Mouse (Mus musculus): ENCODE measurements around the gene Msi2.

Msi2 gene

GRCm38 (mm10) chr11:88613008-88613407 is 105.3 kb downstream of the Msi2 start:
- peak; percentile 25 to 62 for DNase-seq

GRCm38 (mm10) chr11:88612141-88612540 is 106.2 kb downstream of the Msi2 start:
- peak in 1 of 2 experiments; percentile 24 for DNase-seq

- no peak for DNase-seq
Observed at GRCm38 (mm10) chr11:88610809-88611208, 107.5 kb downstream of the Msi2 start.

GRCm38 (mm10) chr11:88610112-88610511 is 108.2 kb downstream of the Msi2 start:
- DNase-seq, result no peak

- DNase-seq, result no peak
Observed at GRCm38 (mm10) chr11:88608584-88608983, 109.7 kb downstream of the Msi2 start.

- no peak for DNase-seq
Observed at GRCm38 (mm10) chr11:88607725-88608383, 110.5 kb downstream of the Msi2 start.

- no peak for DNase-seq
Observed at GRCm38 (mm10) chr11:88605771-88606170, 112.5 kb downstream of the Msi2 start.

GRCm38 (mm10) chr11:88605098-88605525 is 113.2 kb downstream of the Msi2 start:
- peak in 1 of 2 experiments; percentile 67 for DNase-seq

- no peak for DNase-seq
Observed at GRCm38 (mm10) chr11:88604635-88605034, 113.7 kb downstream of the Msi2 start.

- no peak for DNase-seq
Observed at GRCm38 (mm10) chr11:88603366-88603765, 114.9 kb downstream of the Msi2 start.

- DNase-seq, result no peak
Observed at GRCm38 (mm10) chr11:88602471-88603120, 115.7 kb downstream of the Msi2 start.

GRCm38 (mm10) chr11:88600194-88600593 is 118.1 kb downstream of the Msi2 start:
- DNase-seq, result no peak

GRCm38 (mm10) chr11:88599332-88600130 is 118.8 kb downstream of the Msi2 start:
- no peak for DNase-seq

GRCm38 (mm10) chr11:88598848-88599175 is 119.5 kb downstream of the Msi2 start:
- no peak for DNase-seq

- no peak for DNase-seq
Observed at GRCm38 (mm10) chr11:88598150-88598847, 120.0 kb downstream of the Msi2 start.

- peak in 1 of 2 experiments; percentile 51 for DNase-seq
Observed at GRCm38 (mm10) chr11:88595616-88596015, 122.7 kb downstream of the Msi2 start.

GRCm38 (mm10) chr11:88594804-88595611 is 123.3 kb downstream of the Msi2 start:
- no peak for DNase-seq

- DNase-seq, result no peak
Observed at GRCm38 (mm10) chr11:88594010-88594409, 124.3 kb downstream of the Msi2 start.

GRCm38 (mm10) chr11:88592099-88592498 is 126.2 kb downstream of the Msi2 start:
- DNase-seq, result no peak

- no peak for DNase-seq
Observed at GRCm38 (mm10) chr11:88590647-88591046, 127.7 kb downstream of the Msi2 start.

GRCm38 (mm10) chr11:88589641-88590040 is 128.7 kb downstream of the Msi2 start:
- no peak for DNase-seq

- no peak for DNase-seq
Observed at GRCm38 (mm10) chr11:88588688-88589210, 129.6 kb downstream of the Msi2 start.

Data from kidney, postnatal 36 days (tissue).